Mouse (Mus musculus): Measurements from ENCODE around the gene Ereg.

- TF ChIP-seq POLR2A (IDR thresholded peaks at IDR 0.05; ENCODE audit: control insufficient read depth, low read depth, low read length), result no peak
- no peak for TF ChIP-seq CTCF (IDR thresholded peaks at IDR 0.05; ENCODE audit: control insufficient read depth, insufficient read depth, insufficient replicate concordance, low read depth, low read length)
These were observed 15.9 kb downstream of the Ereg start for GRCm38 (mm10) chr5:91090301-91090700.

Data from testis, adult 2 months (tissue).